Mouse (Mus musculus): ENCODE measurements around the gene Olfr211.

- no peak for TF ChIP-seq CTCF (conservative IDR thresholded peaks at IDR 0.05; ENCODE audit: insufficient read depth, insufficient read length, low read depth, low read length)
- TF ChIP-seq POLR2A (IDR thresholded peaks at IDR 0.05; ENCODE audit: low read depth, low read length) = no peak
Measured at GRCm38 (mm10) chr6:116495960-116496359, 7.1 kb downstream of the Olfr211 start.
